15 mouse cellular contexts compared by ENCODE assay signal in genomic region chr8:13692302-13693066, GRCm38 (mm10). TPM values are rescaled to one million over a fixed set of nuclear protein-coding genes. Genes with fewer than 3 reads are reported as not detected.
DNase-seq lines count a peak whose midpoint lies in the region; ATAC-seq lines count a peak whose summit lies in the region.
"Had no signal": no experiment of that assay in that cellular context is flagged by ENCODE, and none has a peak within 500 bp of the region (broad histone marks: within the 10 kb centered on the region; RNA-seq: fewer than 3 reads in every experiment).

No protein-coding gene starts in this region.

- no peak overlapping the region for H3K4me2 ChIP-seq in kidney, embryonic 15.5 days
- no peak overlapping the region for H3K4me2 ChIP-seq in hindbrain, embryonic 16.5 days (ENCODE audit: low read length)
- H3K4me2 ChIP-seq: heart, embryonic 13.5 days; limb, embryonic 13.5 days; lung, embryonic 15.5 days had no signal

- H3K9ac ChIP-seq in kidney, embryonic 15.5 days: no peak overlapping the region
- H3K9ac ChIP-seq in hindbrain, embryonic 16.5 days (ENCODE audit: low read depth, low read length): no peak overlapping the region
- H3K9ac ChIP-seq: heart, embryonic 13.5 days; limb, embryonic 13.5 days; lung, embryonic 15.5 days had no signal

- H3K27ac ChIP-seq in kidney, embryonic 15.5 days: no peak overlapping the region
- H3K27ac ChIP-seq in hindbrain, embryonic 16.5 days (ENCODE audit: low read depth, low read length): peak overlapping the region; percentile 80; the same call in 1 of the 2 replicates
- H3K27ac ChIP-seq: heart, embryonic 13.5 days; limb, embryonic 13.5 days; lung, embryonic 15.5 days had no signal

- no peaks in the 10 kb centered on the region for H3K9me3 ChIP-seq in kidney, embryonic 15.5 days (replicated peaks)
- H3K9me3 ChIP-seq in hindbrain, embryonic 16.5 days (ENCODE audit: control insufficient read depth, low read length): no peaks in the 10 kb centered on the region; the same call in 1 of the 2 replicates
- H3K9me3 ChIP-seq: heart, embryonic 13.5 days; limb, embryonic 13.5 days; lung, embryonic 15.5 days had no signal

- no peaks in the 10 kb centered on the region for H3K36me3 ChIP-seq in kidney, embryonic 15.5 days
- H3K36me3 ChIP-seq in hindbrain, embryonic 16.5 days (ENCODE audit: control insufficient read depth, insufficient read depth, low read length): no peaks in the 10 kb centered on the region
- H3K36me3 ChIP-seq: heart, embryonic 13.5 days; limb, embryonic 13.5 days; lung, embryonic 15.5 days had no signal

- ATAC-seq in kidney, embryonic 15.5 days (replicated peaks; ENCODE audit: low FRiP score): 0 out of 2 replicates have a peak, but pooled peaks have one; percentile 20
- ATAC-seq in hindbrain, embryonic 16.5 days: peak; percentile 84
- no peak for ATAC-seq in granulocyte monocyte progenitor cell, adult 5-6 weeks (replicated peaks; ENCODE audit: poor library complexity, severe bottlenecking)
- ATAC-seq: CD4-positive, CD25-positive, alpha-beta regulatory T cell, adult 4 months had no signal

- peaks cover 14% of the 10 kb centered on the region for H3K4me1 ChIP-seq in kidney, embryonic 15.5 days
- H3K4me1 ChIP-seq in hindbrain, embryonic 16.5 days (ENCODE audit: control insufficient read depth, insufficient read depth, low read depth, low read length): peaks cover 12% of the 10 kb centered on the region

- H3K4me3 ChIP-seq in kidney, embryonic 15.5 days (replicated peaks): no peak overlapping the region
- no peak overlapping the region for H3K4me3 ChIP-seq in hindbrain, embryonic 16.5 days (ENCODE audit: low read length)
- H3K4me3 ChIP-seq: heart, embryonic 13.5 days; limb, embryonic 13.5 days; lung, embryonic 15.5 days had no signal

- 0 out of 2 replicates have a peak, but pooled peaks cover 4% of the 10 kb centered on the region for H3K27me3 ChIP-seq in kidney, embryonic 15.5 days
- H3K27me3 ChIP-seq in hindbrain, embryonic 16.5 days (replicated peaks; ENCODE audit: control insufficient read depth, insufficient read depth, low read length): no peaks in the 10 kb centered on the region
- H3K27me3 ChIP-seq: heart, embryonic 13.5 days; limb, embryonic 13.5 days; lung, embryonic 15.5 days had no signal

- intact Hi-C loops in left cerebral cortex, postnatal 10 days (cut with DNase I): no loop called here

- 25% methylated on average over 10 of the region's 10 CpGs for WGBS in kidney, embryonic 15.5 days
- 28% methylated on average over 10 of the region's 10 CpGs for WGBS in hindbrain, embryonic 16.5 days

- no peak for DNase-seq in kidney, adult 11 months
- peak; percentile 95 for DNase-seq in cerebellum, adult 9-10 months
- peak; percentile 78 for DNase-seq in retina, embryonic 14.5 days (ENCODE audit: low spot score)
- DNase-seq in layer of hippocampus, postnatal 36 days: no peak
- no peak for DNase-seq in left cerebral cortex, postnatal 10 days (ENCODE audit: extremely low spot score in 1 of 2, low spot score in 2 of 2)
- DNase-seq: adrenal gland, postnatal 25 days had no signal

RNA-seq across cellular contexts. Expression of gene Cfap97d2, which starts 13.2 kb away (rescaled TPM):
- polyA plus RNA-seq in kidney, embryonic 15.5 days (2015; fragmentation: Nextera tagmentation; extraction: Ambion mirVana): 0.05 TPM in 1 of 2 replicates, not detected in the other
- polyA plus RNA-seq in hindbrain, embryonic 16.5 days (2015; fragmentation: Nextera tagmentation; extraction: Ambion mirVana): 1.0 and 1.9 TPM in 2 replicates
- not detected in 2 replicates for total RNA-seq in granulocyte monocyte progenitor cell, adult 5-6 weeks (2014; fragmentation: Nextera tagmentation)
- not detected in 2 replicates for total RNA-seq in granulocyte monocyte progenitor cell, adult 5-6 weeks (2017)
- total RNA-seq in layer of hippocampus, postnatal 36 days (2021): 1 to 10 TPM; 1.1 to 1.3 TPM
- total RNA-seq in left cerebral cortex, postnatal 10 days (2021): 1 to 10 TPM in 1 of 2 experiments, under 1 TPM in 1; 0.75 to 1.5 TPM
- total RNA-seq: adrenal gland, postnatal 25 days had no signal
- polyA plus RNA-seq: CD4-positive, CD25-positive, alpha-beta regulatory T cell, adult 4 months; heart, embryonic 13.5 days; intestine, embryonic 14.5 days; limb, embryonic 13.5 days; thymus, postnatal 0 days had no signal

RNA-seq across cellular contexts. Expression of gene Rasa3, which starts 15.1 kb away (rescaled TPM):
- polyA plus RNA-seq in kidney, embryonic 15.5 days (2015; fragmentation: Nextera tagmentation; extraction: Ambion mirVana): 23.2 and 23.5 TPM in 2 replicates
- 43.5 and 46.3 TPM in 2 replicates for polyA plus RNA-seq in hindbrain, embryonic 16.5 days (2015; fragmentation: Nextera tagmentation; extraction: Ambion mirVana)
- total RNA-seq in granulocyte monocyte progenitor cell, adult 5-6 weeks (2014; fragmentation: Nextera tagmentation): 52.5 and 55.5 TPM in 2 replicates
- total RNA-seq in granulocyte monocyte progenitor cell, adult 5-6 weeks (2017): 53.3 and 54.4 TPM in 2 replicates
- total RNA-seq in layer of hippocampus, postnatal 36 days (2021): 10 to 100 TPM; 62.4 to 69.7 TPM
- 10 to 100 TPM; 55.6 to 56.9 TPM for total RNA-seq in left cerebral cortex, postnatal 10 days (2021)

Comparison
In these comparisons a context has a peak if more than half of its experiments do, and no peak if none do; other contexts are left out.
1. DNase-seq: peak in cerebellum, adult 9-10 months (single experiment) and retina, embryonic 14.5 days (single experiment); none in kidney, adult 11 months (single experiment), layer of hippocampus, postnatal 36 days (0 of 2) and left cerebral cortex, postnatal 10 days (0 of 2).